Mouse (Mus musculus): ENCODE results near the gene Olfr19. TPM values are rescaled to one million over a fixed set of nuclear protein-coding genes. Genes with fewer than 3 reads are reported as not detected.

Olfr19 gene
- total RNA-seq (2023), result not detected in 4 replicates

DNA sequence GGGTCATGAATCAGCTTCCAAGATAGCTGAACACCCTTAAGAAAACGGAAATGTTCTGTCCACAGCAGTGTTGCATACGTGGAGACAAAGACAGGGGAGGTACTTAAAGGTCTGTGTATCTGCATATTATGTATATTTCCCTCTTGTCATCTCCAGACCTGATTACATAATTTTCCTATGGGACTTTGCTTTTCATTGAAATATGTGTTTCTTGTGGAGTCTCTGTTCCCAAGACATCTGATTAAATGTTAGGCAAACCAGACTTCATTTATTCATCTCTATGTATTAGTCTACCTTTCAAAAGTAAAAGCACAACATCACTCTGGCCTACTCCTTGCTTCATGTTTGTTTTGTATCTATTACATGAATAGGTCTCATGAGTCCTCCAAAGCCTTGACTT, at the start of gene Olfr19:
Gene Olfr19, minus strand, starts transcription at position 101 of the 400 bp plus-strand sequence.

Other genes with a start within 250 kb of the Olfr19 start
- gene Fgd4, start 75.9 kb downstream of the Olfr19 start, total RNA-seq (2023), result 0.29 to 1.2 TPM (median 0.92 TPM) in 4 replicates
- 11.4 to 21.1 TPM (median 16.7 TPM) in 4 replicates for gene Spag6l, start 153.1 kb upstream of the Olfr19 start, total RNA-seq (2023)
- not detected in 4 replicates for gene Igll1, start 187.6 kb upstream of the Olfr19 start, total RNA-seq (2023)
- 132 to 154 TPM (median 144 TPM) in 4 replicates for gene Top3b, start 194.3 kb upstream of the Olfr19 start, total RNA-seq (2023)
- gene Vpreb1, start 194.4 kb upstream of the Olfr19 start, total RNA-seq (2023), result 0.80 TPM in 1 of 4 replicates, not detected in the others
- 11.8 to 18.4 TPM (median 15.7 TPM) in 4 replicates for gene Ppm1f, start 220.1 kb upstream of the Olfr19 start, total RNA-seq (2023)

All from B cell, adult 62 days (primary cell).